Mouse (Mus musculus) small intestine, adult 2 months (tissue): Measurements from ENCODE around the gene Spock2. TPM values are rescaled to one million over a fixed set of nuclear protein-coding genes. Genes with fewer than 3 reads are reported as not detected.

Experiments
- H3K27ac ChIP-seq: fragments of 200-500 bp; 2 replicates; pipeline ENCODE4 v1.5.1; 2012; ENCODE audit warnings: low read depth, low read length, control low read depth, inconsistent platforms; ENCODE audit not compliant: insufficient read depth
- H3K27me3 ChIP-seq: fragments of 200-500 bp; 2 replicates; pipeline ENCODE4 v1.6.1; 2012; ENCODE audit warnings: mild to moderate bottlenecking, moderate library complexity, low read length, inconsistent platforms; ENCODE audit not compliant: control insufficient read depth, insufficient read depth
- H3K36me3 ChIP-seq: fragments of 200-500 bp; 2 replicates; pipeline ENCODE4 v1.6.1; 2012; ENCODE audit warnings: mild to moderate bottlenecking, low read length, control low read depth, inconsistent platforms; ENCODE audit not compliant: control insufficient read depth, insufficient read depth
- H3K4me1 ChIP-seq: fragments of 200-500 bp; 2 replicates; pipeline ENCODE4 v1.6.1; 2012; ENCODE audit warnings: low read length, inconsistent platforms, mixed read lengths; ENCODE audit not compliant: control insufficient read depth, insufficient read depth, insufficient read length
- H3K4me3 ChIP-seq: fragments of 200-500 bp; 2 replicates; pipeline ENCODE4 v1.5.1; 2012; ENCODE audit warnings: low read depth, mild to moderate bottlenecking, control low read depth, inconsistent platforms, low read length, moderate library complexity
- CTCF ChIP-seq: fragments of 200-500 bp; IDR thresholded peaks from 2 replicates; pipeline ENCODE4 v1.5.1; 2012; ENCODE audit warnings: low read depth, mild to moderate bottlenecking, control low read depth, inconsistent platforms, low read length, moderate library complexity, mixed read lengths; ENCODE audit not compliant: insufficient replicate concordance, insufficient read length; ENCODE audit errors: extremely low read depth
- POLR2A ChIP-seq: fragments of 200-500 bp; IDR thresholded peaks from 2 replicates; pipeline ENCODE4 v1.6.1; 2012; ENCODE audit warnings: low read depth, mild to moderate bottlenecking, control low read depth, inconsistent platforms, low read length, moderate library complexity
- WGBS: fragments of 180-500 bp; shearing (Covaris S2); methylation state at CpG from one replicate; pipeline ENCODE4 v1.1.7; 2018; 5-methylcytosine and 5-hydroxymethylcytosine counted together
- polyA plus RNA-seq: library from polyadenylated mRNA; depleted of rRNA; stranded (reverse); fragments of >200 nt; gene quantifications from 2 replicates; pipeline ENCODE4 v1.2.3, GENCODE M21; 2012; rRNA removed

Spock2 gene
- 2.6 and 2.8 TPM in 2 replicates for polyA plus RNA-seq

DNA sequence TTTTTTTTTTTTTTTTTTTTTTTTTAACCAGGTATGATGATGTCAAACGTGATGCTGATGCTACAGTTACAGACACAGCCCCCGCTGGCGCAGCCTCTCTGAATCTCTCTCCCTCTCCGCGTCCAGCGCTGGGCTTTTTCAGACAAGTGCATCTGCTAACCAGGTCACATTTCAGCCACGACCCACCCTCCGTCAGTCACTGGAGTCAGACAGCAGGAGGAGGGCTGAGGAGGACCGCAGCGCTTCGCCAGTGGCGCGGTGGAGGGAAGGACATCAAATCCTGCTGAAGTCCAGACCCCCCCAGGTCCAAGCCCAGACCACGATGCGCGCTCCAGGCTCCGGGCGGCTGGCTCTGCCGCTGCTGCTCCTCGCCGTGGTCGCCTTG is at the start of gene Spock2:
Spock2 (plus strand) TSS at position 74 of the 385 bp plus-strand sequence.
- Histone ChIP-seq H3K4me1 (peaks cover 15% of the 10 kb centered on the region), H3K27ac (no peak within 1 kb of the TSS), H3K36me3 (no peaks in the 10 kb centered on the region), H3K27me3 (peaks cover 29% of the 10 kb centered on the region), H3K4me3 (peak within 1 kb of the TSS; percentile 59)
- TF ChIP-seq CTCF (no peak), POLR2A (no peak)
- 3% methylated on average over 22 of the region's 22 CpGs for WGBS

DNA sequence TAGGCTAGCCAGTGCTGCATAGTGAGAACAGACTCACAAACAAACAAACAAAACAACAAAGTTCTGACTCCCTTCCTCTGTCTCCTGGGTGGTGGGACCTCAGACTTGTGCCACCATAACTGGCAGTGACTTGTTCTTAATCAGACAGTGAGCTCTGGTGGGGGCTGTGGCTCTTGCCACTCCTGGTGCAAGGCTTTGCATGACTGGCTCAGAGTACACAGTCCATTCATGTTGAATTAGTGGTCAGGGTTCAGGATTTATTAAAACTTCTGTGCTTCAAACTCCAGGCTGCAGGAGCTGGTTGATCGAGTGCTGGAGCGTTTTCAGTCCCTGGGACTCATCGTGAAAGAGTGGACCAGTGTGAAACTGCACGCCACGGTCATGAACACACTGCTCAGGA is 43.8 kb upstream of the Spock2 start:
- Histone ChIP-seq H3K27me3 (no peaks in the 10 kb centered on the region), H3K27ac (no peak overlapping the region), H3K4me3 (no peak overlapping the region), H3K36me3 (peaks cover 3% of the 10 kb centered on the region), H3K4me1 (no peaks in the 10 kb centered on the region)
- no peak for TF ChIP-seq CTCF
- TF ChIP-seq POLR2A, result no peak
- 84% methylated on average over 5 of the region's 5 CpGs for WGBS

DNA sequence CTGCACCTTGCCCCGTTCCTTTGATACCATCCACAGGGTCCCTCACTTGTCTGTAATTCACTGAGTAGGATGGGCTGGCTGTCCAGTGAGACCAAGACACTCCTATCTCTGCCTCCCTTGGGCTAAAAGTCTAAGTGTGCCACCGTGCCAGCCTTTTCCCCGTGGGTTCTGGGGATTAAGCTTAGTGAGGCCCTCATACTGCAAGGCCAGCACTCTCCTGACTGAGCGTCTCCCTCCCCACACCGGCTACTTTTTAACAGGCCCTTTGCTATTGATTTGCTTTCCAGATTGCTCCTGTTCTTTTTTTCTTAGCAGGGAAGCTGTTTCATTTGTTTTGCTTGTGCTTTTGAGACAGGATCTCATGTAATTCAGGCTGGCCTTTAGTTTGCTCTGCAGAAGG is 43.1 kb upstream of the Spock2 start:
- H3K4me3 ChIP-seq, result no peak overlapping the region
- 82% methylated on average over 5 of the region's 5 CpGs for WGBS
- H3K27ac ChIP-seq, result no peak overlapping the region
- H3K36me3 ChIP-seq, result peaks cover 3% of the 10 kb centered on the region
- H3K27me3 ChIP-seq, result no peaks in the 10 kb centered on the region
- TF ChIP-seq POLR2A (no peak), CTCF (no peak)
- H3K4me1 ChIP-seq, result no peaks in the 10 kb centered on the region

DNA sequence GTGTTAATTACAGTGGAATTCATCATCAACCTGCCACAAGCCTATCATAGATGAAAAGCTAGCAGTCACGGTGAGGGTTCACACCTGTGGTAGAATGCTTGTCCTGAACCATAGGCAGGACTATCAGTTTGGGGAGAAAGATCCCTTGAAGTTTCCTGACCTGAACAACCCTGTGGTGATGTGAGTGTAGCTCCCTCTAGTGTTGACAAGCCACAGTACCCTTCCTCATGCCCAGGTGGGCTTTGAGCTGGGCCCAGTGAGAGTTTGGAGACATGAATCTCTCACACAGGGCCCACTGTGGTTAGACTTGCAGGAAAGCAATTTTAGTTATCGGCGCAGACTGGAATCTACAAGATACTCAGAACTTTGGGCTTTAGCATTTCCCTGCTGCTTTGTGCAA is 39.5 kb upstream of the Spock2 start:
- Histone ChIP-seq H3K4me3 (no peak overlapping the region), H3K27me3 (no peaks in the 10 kb centered on the region), H3K4me1 (no peaks in the 10 kb centered on the region), H3K27ac (no peak overlapping the region), H3K36me3 (peaks cover 3% of the 10 kb centered on the region)
- WGBS, result 80% methylated on average over 3 of the region's 3 CpGs
- no peak for TF ChIP-seq POLR2A
- TF ChIP-seq CTCF, result peak; percentile 61; the same call in 1 of the 2 replicates

DNA sequence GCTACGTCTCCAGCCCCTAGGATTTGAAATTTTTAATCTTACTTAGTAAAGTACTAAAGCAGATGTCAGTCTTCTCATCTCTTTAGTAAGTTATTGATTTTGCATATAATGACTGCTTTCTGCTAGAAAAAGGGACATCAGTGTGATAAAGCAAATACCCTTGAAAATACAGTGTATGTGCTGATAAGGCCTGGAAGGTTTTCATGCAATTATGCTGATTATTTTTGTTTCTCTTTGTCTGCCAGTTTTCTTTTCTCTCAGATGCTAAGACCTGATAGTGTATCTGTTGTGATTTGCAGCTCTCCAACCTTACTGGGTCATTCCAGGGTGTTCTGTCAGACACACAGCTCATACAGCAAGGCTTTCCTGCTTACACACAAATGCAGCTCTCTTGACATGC is 30.9 kb upstream of the Spock2 start:
- no peaks in the 10 kb centered on the region; the same call in 1 of the 2 replicates for H3K4me1 ChIP-seq
- no peak overlapping the region for H3K4me3 ChIP-seq
- 89% methylated on average over 1 of the region's 1 CpGs for WGBS
- no peaks in the 10 kb centered on the region for H3K27me3 ChIP-seq
- H3K36me3 ChIP-seq, result no peaks in the 10 kb centered on the region
- TF ChIP-seq CTCF, result no peak
- no peak overlapping the region for H3K27ac ChIP-seq

DNA sequence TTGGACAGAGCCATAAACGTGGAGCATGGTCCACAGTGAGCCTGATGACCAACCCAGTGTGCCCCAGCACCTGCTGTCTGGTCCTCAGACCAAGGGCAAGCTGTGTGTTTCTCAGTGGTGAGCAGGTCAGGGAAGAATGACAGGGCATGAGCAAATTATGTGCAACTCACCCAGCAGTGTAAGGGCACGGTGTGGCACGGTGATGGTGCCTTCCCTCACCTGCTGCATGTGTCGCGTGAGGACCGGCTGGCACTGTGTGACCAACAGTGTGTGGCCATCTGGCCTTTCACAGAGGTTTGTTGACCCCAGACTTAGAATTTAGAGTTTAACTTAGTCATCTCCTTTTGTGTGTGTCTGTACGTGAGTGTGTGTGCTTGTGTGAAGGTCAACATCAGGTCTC is 28.8 kb upstream of the Spock2 start:
- no peak for TF ChIP-seq CTCF
- TF ChIP-seq POLR2A, result no peak
- no peak overlapping the region for H3K4me3 ChIP-seq
- H3K4me1 ChIP-seq, result peaks cover 15% of the 10 kb centered on the region
- H3K36me3 ChIP-seq, result no peaks in the 10 kb centered on the region
- 93% methylated on average over 7 of the region's 7 CpGs for WGBS
- no peak overlapping the region for H3K27ac ChIP-seq
- no peaks in the 10 kb centered on the region for H3K27me3 ChIP-seq

DNA sequence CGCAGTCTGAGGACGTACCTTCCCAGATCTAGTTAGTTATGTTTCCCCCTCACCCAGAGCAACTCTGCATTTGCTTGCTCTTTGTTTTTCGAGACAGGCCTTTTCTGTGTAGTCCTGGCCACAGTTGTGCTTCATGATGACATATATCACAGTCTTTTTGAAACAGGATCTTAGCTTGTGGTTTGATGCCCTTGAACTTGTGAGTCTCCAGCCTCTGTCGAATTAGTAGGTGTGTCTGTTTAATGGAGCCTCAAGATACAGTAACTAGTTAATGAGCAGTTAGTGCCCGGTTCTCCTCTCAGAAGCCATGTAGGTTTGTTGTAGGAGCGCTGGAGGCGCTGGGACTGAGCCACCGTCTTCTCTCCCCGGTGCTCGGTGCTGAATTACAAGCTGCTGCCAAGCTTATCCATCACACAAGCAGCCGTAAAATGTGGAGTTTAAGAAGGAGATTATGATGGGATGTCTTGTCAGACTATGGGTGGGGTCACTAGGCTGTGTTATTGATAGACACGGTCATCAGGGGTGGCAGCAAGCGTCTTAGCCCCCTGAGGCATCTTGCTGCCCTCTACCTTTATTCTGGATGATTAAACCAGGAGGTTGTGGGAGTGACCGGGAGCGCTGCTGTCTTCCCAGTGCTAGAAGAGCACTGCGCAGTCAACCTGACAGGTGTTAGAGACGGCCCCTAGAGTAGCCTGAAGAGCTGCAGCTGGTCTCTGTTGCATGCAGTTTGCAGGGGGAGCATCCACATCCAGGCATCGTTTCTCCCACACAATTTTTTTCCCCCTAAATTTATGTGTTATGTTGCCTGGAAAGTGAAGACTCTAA is 28.1 kb upstream of the Spock2 start:
- H3K27ac ChIP-seq, result no peak overlapping the region
- no peak for TF ChIP-seq POLR2A
- peaks cover 18% of the 10 kb centered on the region for H3K4me1 ChIP-seq
- H3K27me3 ChIP-seq, result no peaks in the 10 kb centered on the region
- no peaks in the 10 kb centered on the region for H3K36me3 ChIP-seq
- 74% methylated on average over 18 of the region's 18 CpGs for WGBS
- H3K4me3 ChIP-seq, result no peak overlapping the region
